Mouse (Mus musculus): Measurements from ENCODE around the gene Adap2.

DNA sequence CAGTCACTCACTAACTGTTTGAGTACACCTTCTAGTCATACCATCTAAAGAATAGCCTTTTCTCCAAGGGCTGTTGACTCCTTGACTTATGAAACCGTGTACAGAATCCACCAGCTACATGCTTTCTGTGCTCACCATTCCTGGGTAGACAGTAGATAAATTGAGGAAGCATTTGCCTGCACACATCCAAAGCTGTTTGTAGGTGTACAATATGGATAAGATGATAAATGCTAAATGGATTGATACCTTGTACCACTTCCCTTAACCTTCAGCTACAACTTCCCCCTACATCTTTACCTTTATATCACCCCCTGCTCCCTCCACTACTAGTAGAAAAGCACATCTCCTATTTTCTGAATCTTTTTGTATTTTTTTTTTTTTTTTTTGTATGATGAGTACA lies 49.5 kb upstream of the Adap2 start:
- TF ChIP-seq CTCF (IDR thresholded peaks at IDR 0.05; ENCODE audit: low read depth) (no peak), EP300 (optimal IDR thresholded peaks at IDR 0.05) (no peak)

Data from stomach, postnatal 0 days (tissue).